Mouse (Mus musculus) erythroblast, embryonic 14.5 days (primary cell): ENCODE measurements around the gene Slc46a1.

Experiments
- GATA1 ChIP-seq: IDR thresholded peaks from 2 replicates; pipeline ENCODE4 v1.6.1; 2012; ENCODE audit warnings: low read length, inconsistent platforms, mixed read lengths
- TAL1 ChIP-seq: IDR thresholded peaks from 3 replicates; pipeline ENCODE4 v1.6.1; 2012; ENCODE audit warnings: low read length, inconsistent platforms, mixed read lengths

DNA sequence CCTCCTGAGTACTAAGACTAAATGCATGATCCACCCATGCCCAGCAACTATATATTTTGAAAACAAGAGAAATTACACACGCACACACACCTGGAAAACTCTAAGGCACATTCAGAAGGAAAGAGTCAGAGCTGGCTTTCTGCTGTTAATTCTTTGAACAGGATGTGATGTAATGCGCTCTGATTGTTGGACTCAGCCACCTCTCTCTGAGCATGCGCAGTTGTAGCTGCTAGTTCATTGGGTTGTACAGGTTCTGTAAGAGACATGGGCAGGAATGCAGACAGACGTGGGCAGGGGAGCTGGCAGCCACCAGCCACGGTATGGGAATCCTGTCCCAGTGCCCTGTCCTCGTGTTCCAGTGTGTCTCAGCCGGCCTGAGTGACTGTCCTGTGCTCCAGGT lies 11.2 kb upstream of the Slc46a1 start:
- no peak for TF ChIP-seq TAL1
- TF ChIP-seq GATA1, result no peak
